Mouse (Mus musculus) embryonic facial prominence, embryonic 10.5 days (tissue): ENCODE data around the gene Nck2. TPM values are rescaled to one million over a fixed set of nuclear protein-coding genes. Genes with fewer than 3 reads are reported as not detected.

Experiments
- DNase-seq: peaks from one replicate; pipeline ENCODE4 v3.0.0-alpha.2; 2017; ENCODE audit warnings: low spot score
- H3K27ac ChIP-seq: fragments of 300-500 bp; sonication (generic); replicated peaks from 2 replicates; pipeline ENCODE4 v1.5.1; 2016; ENCODE audit warnings: mild to moderate bottlenecking
- H3K27me3 ChIP-seq: fragments of 300-500 bp; sonication (generic); replicated peaks from 2 replicates; pipeline ENCODE4 v1.6.1; 2016; ENCODE audit warnings: low read depth, mild to moderate bottlenecking; ENCODE audit not compliant: poor library complexity, severe bottlenecking
- H3K36me3 ChIP-seq: fragments of 300-500 bp; sonication (generic); replicated peaks from 2 replicates; pipeline ENCODE4 v1.6.1; 2016; ENCODE audit warnings: mild to moderate bottlenecking, moderate library complexity
- H3K4me1 ChIP-seq: fragments of 300-500 bp; sonication (generic); 2 replicates; pipeline ENCODE4 v1.6.1; 2016
- H3K4me3 ChIP-seq: fragments of 300-500 bp; sonication (generic); 2 replicates; pipeline ENCODE4 v1.5.1; 2016; ENCODE audit warnings: mild to moderate bottlenecking, moderate library complexity
- H3K9me3 ChIP-seq: fragments of 300-500 bp; sonication (generic); 2 replicates; pipeline ENCODE4 v1.6.1; 2016; ENCODE audit warnings: mild to moderate bottlenecking
- WGBS: fragments of 180-500 bp; shearing (Covaris S2); methylation state at CpG from one replicate; pipeline ENCODE4 v1.1.7; 2016; 5-methylcytosine and 5-hydroxymethylcytosine counted together
- polyA plus RNA-seq: library from polyadenylated mRNA; unstranded; fragments of >200 nt; fragmentation: Nextera tagmentation; extraction: Ambion mirVana; gene quantifications from 2 replicates; pipeline ENCODE4 v1.2.1, GENCODE M21; 2016

The Nck2 gene
- polyA plus RNA-seq, 1 experiment from 2014 or later, result 52.5 TPM

DNA sequence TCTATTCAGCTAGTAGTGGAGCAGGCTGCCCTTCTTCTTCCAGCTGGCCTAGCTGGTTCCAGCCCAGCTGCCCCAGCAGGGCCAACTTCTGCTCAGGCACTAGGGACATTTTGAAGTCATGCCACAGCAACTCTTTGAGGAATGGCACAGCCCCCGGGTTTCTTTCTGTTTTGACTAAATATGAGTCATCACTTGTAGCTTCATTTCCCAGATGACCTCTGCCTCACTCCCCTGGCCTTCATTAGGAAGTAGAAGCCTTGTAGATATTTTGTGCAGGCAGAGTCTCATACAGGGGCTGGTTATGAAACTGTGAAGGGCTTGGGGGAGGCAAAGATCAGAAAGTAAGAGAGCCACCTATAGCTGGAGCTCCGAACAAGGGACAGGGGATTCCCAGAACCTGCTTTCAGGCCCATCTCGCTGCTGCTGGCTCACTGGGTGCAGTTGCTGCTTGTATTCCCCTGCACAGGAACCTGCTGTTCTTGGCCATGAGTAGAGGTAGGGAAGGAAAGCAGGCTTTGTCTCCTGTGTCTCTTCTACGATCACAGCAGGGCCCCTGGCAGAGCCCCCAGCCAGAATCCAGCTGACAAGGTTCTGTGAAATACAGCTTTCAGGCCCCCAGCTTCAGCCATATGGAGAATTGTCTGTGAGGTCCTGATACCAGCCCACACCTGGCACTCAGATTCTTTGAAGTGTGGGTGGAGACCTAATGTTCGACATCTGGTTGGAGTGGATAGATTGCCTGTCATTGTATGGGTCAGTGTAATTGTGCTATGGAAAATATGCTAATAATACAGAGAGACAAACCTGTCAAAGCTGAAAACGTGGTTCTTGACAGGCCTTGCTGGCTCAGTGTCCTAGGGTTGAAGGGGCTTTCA is 30.4 kb downstream of the Nck2 start:
- no peak for DNase-seq
- H3K27ac ChIP-seq, result 0 out of 2 replicates have a peak overlapping the region, but pooled peaks have one; percentile 8
- peaks cover 32% of the 10 kb centered on the region for H3K4me1 ChIP-seq
- WGBS, result 78% methylated on average over 6 of the region's 6 CpGs
- no peaks in the 10 kb centered on the region for H3K27me3 ChIP-seq
- no peak overlapping the region for H3K4me3 ChIP-seq
- peaks cover 9% of the 10 kb centered on the region; the same call in 1 of the 2 replicates for H3K36me3 ChIP-seq
- no peaks in the 10 kb centered on the region for H3K9me3 ChIP-seq

DNA sequence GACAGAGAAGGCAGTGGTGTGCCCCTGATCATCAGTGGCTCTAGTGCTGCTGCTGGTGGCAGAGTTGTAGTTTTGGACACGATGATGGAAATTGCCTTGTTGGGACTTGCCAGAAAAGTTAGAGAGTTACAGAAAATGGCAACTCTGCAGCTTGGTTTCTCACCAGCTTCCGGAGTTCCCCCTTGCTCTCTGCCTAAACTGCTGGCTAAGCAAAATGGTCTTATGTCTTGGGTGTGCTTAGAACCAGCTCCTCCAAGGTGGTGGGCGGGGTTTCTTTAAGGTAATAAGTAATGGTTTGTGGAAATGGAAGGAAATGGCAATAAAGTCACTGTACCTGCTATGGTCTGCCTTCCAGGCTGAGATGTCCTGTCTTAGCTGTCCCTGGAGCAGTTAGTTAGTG is 33.6 kb downstream of the Nck2 start:
- H3K36me3 ChIP-seq, result peaks cover 13% of the 10 kb centered on the region; the same call in 1 of the 2 replicates
- peaks cover 13% of the 10 kb centered on the region for H3K4me1 ChIP-seq
- no peaks in the 10 kb centered on the region for H3K27me3 ChIP-seq
- H3K4me3 ChIP-seq, result no peak overlapping the region
- no peak for DNase-seq
- 87% methylated on average over 3 of the region's 3 CpGs for WGBS
- H3K27ac ChIP-seq, result no peak overlapping the region
- no peaks in the 10 kb centered on the region for H3K9me3 ChIP-seq

DNA sequence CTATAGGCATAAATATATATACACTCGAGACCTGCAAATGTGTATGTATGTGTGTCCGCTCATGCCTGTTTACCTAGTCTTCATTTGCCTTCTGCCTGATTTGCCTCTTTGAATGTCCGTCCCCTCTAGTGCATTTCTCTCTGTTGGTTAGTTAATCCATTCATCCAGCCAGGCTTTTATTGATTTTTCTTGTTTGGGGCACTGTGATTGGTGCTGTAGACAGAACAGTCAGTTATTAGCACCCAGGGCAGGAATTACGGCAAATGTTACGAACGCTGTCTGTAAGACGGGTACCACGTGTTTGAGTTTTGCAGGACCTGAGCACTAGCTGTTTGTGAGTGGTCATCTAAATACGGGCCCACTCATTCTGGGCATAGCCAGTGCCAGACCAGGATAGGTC is 40.8 kb downstream of the Nck2 start:
- H3K36me3 ChIP-seq, result no peaks in the 10 kb centered on the region
- H3K4me1 ChIP-seq, result peaks cover 30% of the 10 kb centered on the region
- WGBS, result 90% methylated on average over 9 of the region's 9 CpGs
- no peaks in the 10 kb centered on the region for H3K9me3 ChIP-seq
- DNase-seq, result no peak
- no peak overlapping the region for H3K27ac ChIP-seq
- no peak overlapping the region for H3K4me3 ChIP-seq
- no peaks in the 10 kb centered on the region for H3K27me3 ChIP-seq

DNA sequence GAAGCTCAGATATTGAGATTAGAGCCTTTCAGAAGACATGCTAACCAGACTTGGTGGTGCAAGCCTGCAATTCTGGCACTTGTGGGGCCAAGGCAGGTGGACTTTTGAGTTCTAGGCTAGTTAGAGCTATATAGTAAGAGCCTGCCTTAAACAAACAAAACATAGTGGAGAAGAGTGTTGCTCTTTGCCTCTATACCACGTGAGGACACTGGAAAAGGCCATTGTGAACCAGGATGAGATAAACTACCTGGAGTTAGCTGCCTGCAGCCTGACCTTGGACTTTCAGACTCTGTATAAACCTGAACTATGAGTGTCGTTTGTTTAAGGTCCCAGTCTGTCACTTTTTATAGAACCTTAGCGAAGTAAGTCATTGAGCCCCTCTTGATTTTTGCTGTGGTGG is 42.1 kb downstream of the Nck2 start:
- Histone ChIP-seq H3K36me3 (peaks cover under 1% of the 10 kb centered on the region), H3K27me3 (no peaks in the 10 kb centered on the region), H3K4me1 (peaks cover 30% of the 10 kb centered on the region), H3K4me3 (no peak overlapping the region), H3K9me3 (no peaks in the 10 kb centered on the region), H3K27ac (no peak overlapping the region)
- DNase-seq, result no peak
- WGBS, result 91% methylated on average over 3 of the region's 3 CpGs

DNA sequence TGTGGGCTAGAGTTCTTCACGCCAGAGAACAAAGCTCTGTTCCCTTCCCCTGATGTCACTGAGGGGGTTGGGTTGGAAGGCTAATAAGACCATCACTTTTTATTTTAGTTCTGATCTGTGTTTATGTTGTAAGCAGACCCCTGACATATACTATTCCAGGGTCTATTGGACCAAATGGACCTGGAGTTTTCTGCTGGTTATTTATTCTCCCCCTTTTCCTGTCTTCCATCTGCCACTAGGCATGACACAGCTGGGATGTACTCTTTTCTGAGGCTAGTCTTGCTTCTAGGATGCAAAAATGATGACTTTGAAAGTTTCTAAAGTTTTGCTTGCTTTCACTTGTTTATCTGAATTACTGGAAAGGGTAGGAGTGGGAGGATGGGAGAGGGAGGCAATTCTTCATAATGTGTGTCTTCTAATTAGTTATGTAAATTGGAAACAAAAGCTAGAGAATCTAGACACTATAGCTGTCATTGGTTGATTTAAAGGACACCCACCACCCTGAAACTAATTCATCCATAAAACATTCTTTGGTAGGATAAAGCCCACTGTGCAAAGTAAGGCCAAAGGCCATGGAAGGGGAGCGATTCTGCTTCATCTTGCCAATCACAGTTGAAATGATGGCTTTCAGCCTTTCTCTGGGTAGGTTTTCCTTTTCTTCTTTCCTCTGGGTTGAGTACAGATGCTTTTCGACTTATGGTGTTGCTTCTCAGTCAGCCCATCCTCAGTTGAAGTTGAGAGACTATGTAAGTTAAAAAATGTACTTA is 42.8 kb downstream of the Nck2 start:
- peaks cover 30% of the 10 kb centered on the region for H3K4me1 ChIP-seq
- H3K27me3 ChIP-seq, result no peaks in the 10 kb centered on the region
- no peak for DNase-seq
- WGBS, result 77% methylated on average over 3 of the region's 3 CpGs
- H3K4me3 ChIP-seq, result no peak overlapping the region
- H3K36me3 ChIP-seq, result peaks cover 6% of the 10 kb centered on the region
- H3K9me3 ChIP-seq, result no peaks in the 10 kb centered on the region
- no peak overlapping the region for H3K27ac ChIP-seq

DNA sequence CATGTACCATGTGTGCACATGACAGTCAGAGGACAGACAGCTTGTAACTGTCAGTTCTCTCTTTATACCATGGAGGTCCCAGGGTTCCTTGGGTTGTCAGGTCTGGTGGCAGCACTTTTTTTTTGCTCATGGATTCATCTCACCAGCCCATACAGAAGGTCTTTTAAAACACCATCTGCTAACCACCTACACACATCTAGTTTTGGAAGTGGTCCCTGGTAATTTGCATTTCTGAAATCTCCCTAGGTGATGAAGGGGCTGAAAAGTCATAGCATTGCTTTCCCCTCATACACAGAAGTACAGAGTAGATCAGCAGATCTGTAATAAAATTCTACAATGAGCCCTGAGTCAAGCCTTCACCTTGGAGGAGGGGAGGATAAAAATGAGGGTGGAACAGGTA is 44.9 kb downstream of the Nck2 start:
- H3K4me1 ChIP-seq, result peaks cover 30% of the 10 kb centered on the region
- no peak overlapping the region for H3K4me3 ChIP-seq
- DNase-seq, result no peak
- no peaks in the 10 kb centered on the region for H3K27me3 ChIP-seq
- no peak overlapping the region for H3K27ac ChIP-seq
- H3K9me3 ChIP-seq, result no peaks in the 10 kb centered on the region
- peaks cover 6% of the 10 kb centered on the region for H3K36me3 ChIP-seq

DNA sequence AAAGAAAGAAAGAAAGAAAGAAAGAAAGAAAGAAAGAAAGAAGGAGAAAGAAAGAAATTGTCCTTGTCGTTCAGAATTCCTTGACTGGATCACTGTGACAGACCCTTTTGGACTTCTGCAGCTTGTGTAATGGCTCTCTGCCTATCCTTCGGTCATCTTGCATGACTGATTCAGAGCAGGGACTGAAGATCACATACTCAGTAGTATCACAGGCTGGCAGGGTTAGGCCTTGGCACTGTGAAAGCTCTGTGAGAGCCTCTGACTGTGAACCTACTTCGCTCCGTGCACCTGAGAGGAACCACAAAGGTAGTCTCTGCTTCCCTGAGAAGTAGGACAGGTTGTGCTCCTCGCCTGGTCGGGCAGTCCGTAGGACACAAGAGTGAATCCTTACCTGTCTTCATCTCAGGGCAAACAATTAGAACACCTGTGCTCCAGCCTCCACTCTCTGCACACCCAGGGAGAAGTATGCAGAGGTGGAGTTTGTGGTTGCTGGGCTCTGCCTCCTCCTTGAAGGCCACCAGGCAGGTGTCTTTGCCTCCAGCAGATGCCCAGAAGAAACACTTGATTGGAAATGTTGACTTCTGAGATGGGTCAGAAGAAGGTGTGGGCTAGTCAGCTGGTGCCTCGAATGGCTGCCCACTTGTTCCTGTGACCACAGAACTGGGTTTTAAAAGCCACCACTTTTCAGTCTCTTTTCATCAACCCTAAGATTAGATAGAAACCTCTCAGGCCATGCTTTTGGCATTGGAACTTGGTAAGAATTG is 47.3 kb downstream of the Nck2 start:
- H3K27me3 ChIP-seq, result no peaks in the 10 kb centered on the region

DNA sequence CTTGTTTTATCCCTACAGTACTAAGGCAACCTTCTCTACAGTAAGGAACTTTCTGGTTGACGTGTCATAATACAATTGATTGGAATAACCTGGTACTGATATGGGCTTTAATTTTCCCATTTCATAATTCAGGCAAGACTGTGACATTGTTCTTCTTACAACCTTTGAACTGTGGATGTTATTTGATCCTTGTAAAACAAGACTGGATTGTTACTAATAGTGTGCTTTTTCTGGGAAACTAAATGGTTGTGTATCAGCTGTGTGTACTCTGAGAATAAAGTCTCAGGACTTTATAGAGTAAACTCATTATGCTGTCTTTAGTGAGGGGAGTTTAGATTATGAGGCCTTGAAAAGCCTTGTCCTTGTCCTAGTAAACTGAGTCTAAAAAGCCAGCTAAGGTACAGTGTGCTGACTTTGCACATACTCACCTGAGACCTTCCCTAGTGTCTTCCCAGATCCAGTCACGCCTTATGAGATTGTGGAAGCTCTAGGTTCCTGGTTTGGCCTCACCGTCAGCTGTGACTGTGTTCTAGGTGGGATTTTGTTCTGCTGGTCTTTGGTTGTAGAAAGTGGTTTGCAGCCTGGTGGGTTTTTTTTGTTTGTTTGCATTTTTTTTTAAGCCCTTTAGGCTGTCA is 48.5 kb downstream of the Nck2 start:
- H3K4me1 ChIP-seq, result peaks cover 18% of the 10 kb centered on the region
- no peak overlapping the region for H3K4me3 ChIP-seq
- DNase-seq, result no peak
- WGBS, result 90% methylated on average over 3 of the region's 3 CpGs
- no peaks in the 10 kb centered on the region for H3K27me3 ChIP-seq
- H3K36me3 ChIP-seq, result peaks cover 6% of the 10 kb centered on the region
- H3K9me3 ChIP-seq, result no peaks in the 10 kb centered on the region
- H3K27ac ChIP-seq, result no peak overlapping the region

More for the DNA sequence above, 47.3 kb downstream of the Nck2 start:
- Histone ChIP-seq H3K27ac (no peak overlapping the region), H3K36me3 (peaks cover 6% of the 10 kb centered on the region), H3K9me3 (no peaks in the 10 kb centered on the region), H3K4me1 (peaks cover 26% of the 10 kb centered on the region), H3K4me3 (no peak overlapping the region)
- DNase-seq, result no peak
- WGBS, result 93% methylated on average over 8 of the region's 8 CpGs

DNA sequence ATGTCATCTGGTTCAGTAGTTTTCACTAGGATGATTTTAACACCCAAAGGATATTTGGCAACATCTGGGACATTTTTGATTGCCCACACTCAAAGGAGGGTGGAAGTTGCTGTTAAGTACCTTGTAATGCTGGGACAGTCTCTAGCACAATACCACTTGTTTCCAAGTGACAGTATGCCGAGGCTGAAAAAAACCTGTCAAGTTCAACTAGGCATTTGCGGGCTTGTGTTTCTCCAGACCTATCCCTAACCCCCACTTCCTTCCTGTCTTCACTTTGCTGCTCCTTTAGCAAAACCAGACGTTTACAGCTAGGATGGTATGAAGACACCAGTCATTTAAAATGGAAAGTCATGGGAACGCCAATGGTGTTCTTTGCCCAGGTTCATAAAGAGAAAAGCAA is 51.7 kb downstream of the Nck2 start:
- no peak overlapping the region for H3K27ac ChIP-seq
- H3K4me3 ChIP-seq, result no peak overlapping the region
- no peaks in the 10 kb centered on the region for H3K27me3 ChIP-seq
- DNase-seq, result no peak
- no peaks in the 10 kb centered on the region for H3K9me3 ChIP-seq
- peaks cover 6% of the 10 kb centered on the region for H3K36me3 ChIP-seq
- peaks cover 21% of the 10 kb centered on the region for H3K4me1 ChIP-seq
- WGBS, result 67% methylated on average over 4 of the region's 4 CpGs

DNA sequence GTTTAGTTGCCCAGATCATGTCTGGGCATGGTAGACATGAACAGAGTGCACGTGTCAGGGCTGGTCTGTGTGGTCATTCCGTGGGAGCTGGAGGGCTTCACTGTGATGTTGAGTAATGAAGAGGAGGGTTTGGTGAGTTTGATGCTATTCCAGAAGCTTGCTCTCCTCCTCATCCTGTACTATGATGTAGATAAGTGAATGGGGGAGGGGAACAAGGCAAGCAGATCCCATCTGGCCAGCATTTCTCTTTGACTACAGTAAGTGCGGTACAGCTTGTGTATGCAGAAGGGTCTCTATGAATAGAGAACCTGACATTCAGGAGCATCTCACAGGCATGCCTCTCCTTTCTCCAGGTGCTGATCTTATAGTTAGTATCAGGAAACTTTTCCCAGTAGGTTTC is 52.6 kb downstream of the Nck2 start:
- 91% methylated on average over 3 of the region's 3 CpGs for WGBS
- DNase-seq, result no peak

DNA sequence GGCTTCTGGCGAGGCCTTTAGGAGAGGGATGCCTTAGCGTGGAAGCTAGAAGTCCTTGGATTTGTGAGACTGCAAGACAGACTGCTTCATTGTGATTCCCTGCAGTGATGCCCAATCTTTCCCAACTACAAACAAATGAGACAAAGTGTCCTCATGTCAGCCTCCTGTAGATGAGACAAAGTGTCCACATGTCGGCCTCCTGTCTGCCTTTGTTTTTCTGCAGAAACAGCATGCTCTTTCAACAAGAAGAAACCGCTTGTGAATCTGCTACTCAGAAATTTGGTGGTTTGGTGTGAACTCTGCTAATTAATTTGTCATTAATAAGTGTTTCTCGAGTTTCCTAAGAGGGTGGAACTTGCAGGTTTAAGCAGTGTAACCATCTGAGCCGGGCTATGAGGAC is 53.6 kb downstream of the Nck2 start:
- 78% methylated on average over 6 of the region's 6 CpGs for WGBS
- peak overlapping the region; percentile 35 for H3K27ac ChIP-seq
- no peaks in the 10 kb centered on the region for H3K9me3 ChIP-seq
- H3K27me3 ChIP-seq, result no peaks in the 10 kb centered on the region
- H3K36me3 ChIP-seq, result no peaks in the 10 kb centered on the region
- H3K4me1 ChIP-seq, result peaks cover 36% of the 10 kb centered on the region
- DNase-seq, result no peak
- H3K4me3 ChIP-seq, result no peak overlapping the region

More for the DNA sequence above, 52.6 kb downstream of the Nck2 start:
- Histone ChIP-seq H3K27me3 (no peaks in the 10 kb centered on the region), H3K36me3 (peaks cover under 1% of the 10 kb centered on the region), H3K4me1 (peaks cover 26% of the 10 kb centered on the region), H3K9me3 (no peaks in the 10 kb centered on the region), H3K4me3 (no peak overlapping the region), H3K27ac (no peak overlapping the region)

DNA sequence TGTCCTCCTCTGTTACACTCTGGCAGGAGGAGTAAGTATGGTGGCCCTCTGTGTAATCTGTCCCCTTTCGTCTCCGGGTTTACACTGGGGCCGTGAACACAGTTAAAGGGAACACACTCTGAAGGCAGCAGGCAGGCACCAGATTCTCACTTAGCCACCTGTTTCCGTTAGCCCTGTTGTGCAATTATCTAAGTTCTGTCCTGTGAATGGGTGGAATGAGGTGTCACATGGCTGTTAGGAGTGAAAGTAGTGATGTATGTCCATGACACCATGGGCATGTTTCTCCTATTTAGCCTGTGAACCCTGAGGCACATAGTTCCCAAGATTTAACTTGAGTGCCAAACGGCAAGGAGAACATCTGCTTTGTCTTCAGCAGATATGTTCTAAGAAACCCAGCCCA is 55.7 kb downstream of the Nck2 start:
- H3K4me3 ChIP-seq, result no peak overlapping the region
- 89% methylated on average over 5 of the region's 5 CpGs for WGBS
- peaks cover 52% of the 10 kb centered on the region for H3K4me1 ChIP-seq
- no peak overlapping the region for H3K27ac ChIP-seq
- H3K9me3 ChIP-seq, result no peaks in the 10 kb centered on the region
- no peaks in the 10 kb centered on the region for H3K36me3 ChIP-seq
- no peaks in the 10 kb centered on the region for H3K27me3 ChIP-seq
- DNase-seq, result no peak
